Mouse (Mus musculus) kidney, postnatal 0 days (tissue): ENCODE measurements around the gene Lrrk2. TPM values are rescaled to one million over a fixed set of nuclear protein-coding genes. Genes with fewer than 3 reads are reported as not detected.

ENCODE experiments used
- ATAC-seq: fragments of 200-750 bp; cut with Nextera tagmentation; replicated peaks from 2 replicates; pipeline ENCODE4 v1.8.0; 2017; ENCODE audit warnings: low read depth, moderate number of reproducible peaks, moderate TSS enrichment, moderate library complexity; ENCODE audit not compliant: low FRiP score
- DNase-seq: peaks from one replicate; pipeline ENCODE4 v3.0.0-alpha.2; 2016; ENCODE audit warnings: low spot score
- H3K27ac ChIP-seq: fragments of 300-500 bp; sonication (generic); 2 replicates; pipeline ENCODE4 v1.5.1; 2014; ENCODE audit warnings: mild to moderate bottlenecking
- H3K27me3 ChIP-seq: fragments of 300-500 bp; sonication (generic); 2 replicates; pipeline ENCODE4 v1.6.1; 2014; ENCODE audit warnings: low read length, mixed read lengths; ENCODE audit not compliant: insufficient read depth
- H3K36me3 ChIP-seq: fragments of 300-500 bp; sonication (generic); 2 replicates; pipeline ENCODE4 v1.6.1; 2014; ENCODE audit warnings: low read length, mixed read lengths; ENCODE audit not compliant: insufficient read depth
- H3K4me1 ChIP-seq: fragments of 300-500 bp; sonication (generic); replicated peaks from 2 replicates; pipeline ENCODE4 v1.6.1; 2014; ENCODE audit warnings: antibody characterized with exemption, low read length, mixed read lengths; ENCODE audit not compliant: insufficient read depth
- H3K4me2 ChIP-seq: fragments of 300-500 bp; sonication (generic); 2 replicates; pipeline ENCODE4 v1.6.1; 2014; ENCODE audit warnings: mild to moderate bottlenecking, low read length, moderate library complexity, mixed read lengths
- H3K4me3 ChIP-seq: fragments of 300-500 bp; sonication (generic); replicated peaks from 2 replicates; pipeline ENCODE4 v1.5.1; 2014; ENCODE audit warnings: low read depth, low read length
- H3K9ac ChIP-seq: fragments of 300-500 bp; sonication (generic); 2 replicates; pipeline ENCODE4 v1.6.1; 2014; ENCODE audit warnings: low read depth, low read length
- H3K9me3 ChIP-seq: fragments of 300-500 bp; sonication (generic); replicated peaks from 2 replicates; pipeline ENCODE4 v1.6.1; 2016; ENCODE audit warnings: low read length, inconsistent platforms, mixed read lengths
- CTCF ChIP-seq: IDR thresholded peaks from 2 replicates; pipeline ENCODE4 v1.5.1; 2016; ENCODE audit warnings: antibody characterized with exemption, low read depth, mild to moderate bottlenecking, moderate library complexity
- WGBS: fragments of 180-500 bp; shearing (Covaris S2); extraction: QIAGEN DNeasy Blood & Tissue Kit; methylation state at CpG from one replicate; pipeline ENCODE4 v1.1.7; 2014; 5-methylcytosine and 5-hydroxymethylcytosine counted together
- polyA plus RNA-seq: library from polyadenylated mRNA; unstranded; fragments of >200 nt; fragmentation: Nextera tagmentation; extraction: Ambion mirVana; gene quantifications from 2 replicates; pipeline ENCODE4 v1.2.1, GENCODE M21; 2015

Lrrk2 gene
- polyA plus RNA-seq, 1 experiment from 2014 or later, result 11.3 TPM

DNA sequence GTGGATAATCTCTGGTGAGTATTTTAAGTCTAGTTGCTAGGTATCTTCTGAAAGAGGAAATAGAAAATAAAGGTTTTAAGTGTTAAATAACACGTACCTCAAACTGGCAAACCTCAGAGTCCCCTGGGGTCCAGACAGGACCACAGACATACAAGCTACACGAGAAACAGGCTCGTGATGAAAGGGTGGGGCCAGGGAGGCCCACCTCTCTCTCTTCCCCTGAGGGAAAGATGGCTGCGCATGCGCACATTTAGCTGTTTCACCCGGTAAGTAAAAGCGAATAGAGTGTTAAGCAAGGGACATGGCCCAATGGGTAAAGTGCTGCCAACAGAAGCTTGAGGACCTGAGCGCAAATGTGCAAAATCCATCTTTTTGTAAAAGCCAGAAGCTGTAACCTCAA is 38.7 kb upstream of the Lrrk2 start:
- no peak overlapping the region for H3K4me3 ChIP-seq
- WGBS, result 69% methylated on average over 8 of the region's 8 CpGs

GRCm38 (mm10) chr15:91641631-91642030 is 31.3 kb upstream of the Lrrk2 start:
- H3K4me2 ChIP-seq, result no peak overlapping the region
- no peak overlapping the region for H3K27ac ChIP-seq
- no peaks in the 10 kb centered on the region for H3K4me1 ChIP-seq
- no peaks in the 10 kb centered on the region for H3K9me3 ChIP-seq
- WGBS, result 90% methylated on average over 3 of the region's 3 CpGs
- H3K4me3 ChIP-seq, result no peak overlapping the region
- no peak for TF ChIP-seq CTCF
- H3K9ac ChIP-seq, result no peak overlapping the region
- H3K27me3 ChIP-seq, result no peaks in the 10 kb centered on the region
- no peak for ATAC-seq
- no peaks in the 10 kb centered on the region for H3K36me3 ChIP-seq
- DNase-seq, result no peak

More for the DNA sequence above, 38.7 kb upstream of the Lrrk2 start:
- Histone ChIP-seq H3K27me3 (no peaks in the 10 kb centered on the region), H3K9ac (no peak overlapping the region), H3K27ac (no peak overlapping the region), H3K4me1 (no peaks in the 10 kb centered on the region), H3K9me3 (no peaks in the 10 kb centered on the region), H3K36me3 (no peaks in the 10 kb centered on the region), H3K4me2 (no peak overlapping the region)
- ATAC-seq (no peak), DNase-seq (no peak)
- TF ChIP-seq CTCF, result no peak

- no peak for TF ChIP-seq CTCF
- Histone ChIP-seq H3K27ac (no peak overlapping the region), H3K27me3 (no peaks in the 10 kb centered on the region), H3K4me2 (no peak overlapping the region), H3K4me3 (no peak overlapping the region), H3K36me3 (no peaks in the 10 kb centered on the region), H3K9me3 (no peaks in the 10 kb centered on the region), H3K4me1 (no peaks in the 10 kb centered on the region), H3K9ac (no peak overlapping the region)
- ATAC-seq, result no peak
- no peak for DNase-seq
- 54% methylated on average over 9 of the region's 9 CpGs for WGBS
These were observed 30.2 kb upstream of the Lrrk2 start for GRCm38 (mm10) chr15:91642682-91643306.

DNA sequence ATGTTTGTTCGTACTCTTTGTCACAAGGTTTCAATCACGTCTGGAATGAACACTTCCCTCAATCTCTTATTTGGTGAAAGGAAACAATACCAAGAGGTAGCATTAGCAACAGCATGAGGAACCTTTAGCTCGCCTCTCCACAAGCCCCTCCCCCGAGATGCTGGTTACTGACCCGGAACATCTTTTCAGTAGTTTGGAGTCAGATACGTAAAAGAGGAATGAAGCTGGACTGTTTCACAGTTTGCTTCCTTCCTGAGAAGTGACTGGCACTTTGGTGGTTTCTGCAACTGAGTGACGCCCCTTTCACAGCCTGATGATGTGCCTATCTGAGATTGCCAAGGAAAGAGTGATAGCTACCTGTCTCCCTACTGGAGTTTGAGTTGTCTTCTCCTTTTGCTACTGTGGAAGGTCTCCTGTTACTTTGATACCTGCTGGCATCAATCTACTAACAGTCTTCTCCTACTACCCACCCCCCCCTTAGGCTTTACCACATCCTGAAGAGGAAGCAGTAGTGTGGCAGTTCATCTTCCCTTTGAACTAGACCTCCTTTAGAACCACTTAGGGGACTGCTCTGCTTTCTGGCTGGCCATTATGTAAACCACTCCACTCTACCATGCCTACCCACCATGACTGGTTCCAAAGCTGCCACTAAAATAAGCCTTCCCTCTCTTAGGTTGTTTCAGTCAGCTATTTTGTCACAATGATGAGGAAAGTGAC is 29.2 kb upstream of the Lrrk2 start:
- Histone ChIP-seq H3K4me3 (no peak overlapping the region), H3K4me1 (no peaks in the 10 kb centered on the region), H3K27ac (no peak overlapping the region), H3K9ac (no peak overlapping the region), H3K9me3 (no peaks in the 10 kb centered on the region), H3K27me3 (no peaks in the 10 kb centered on the region), H3K36me3 (no peaks in the 10 kb centered on the region), H3K4me2 (no peak overlapping the region)
- DNase-seq (no peak), ATAC-seq (no peak)
- 72% methylated on average over 7 of the region's 7 CpGs for WGBS
- no peak for TF ChIP-seq CTCF

DNA sequence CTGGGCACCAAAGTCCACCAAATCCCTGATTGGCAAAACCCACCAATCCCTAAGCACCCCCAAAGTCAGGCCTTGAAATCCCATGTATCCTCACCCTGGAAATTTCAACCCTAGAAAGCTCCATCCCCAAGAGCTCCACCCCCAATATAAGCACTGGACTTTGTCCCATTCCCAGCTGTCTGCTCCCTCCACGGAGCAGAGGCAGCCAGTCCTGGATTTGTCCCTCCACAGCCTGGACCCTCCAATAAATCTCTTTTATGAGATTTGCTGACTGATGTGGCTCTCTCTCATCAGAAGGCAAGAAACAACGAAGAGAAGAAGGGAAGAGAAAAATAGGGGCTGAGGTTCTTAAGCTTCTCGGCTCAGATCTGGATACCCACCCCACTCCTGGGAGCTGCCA is 22.7 kb upstream of the Lrrk2 start:
- 26% methylated on average over 3 of the region's 3 CpGs for WGBS
- no peak overlapping the region for H3K27ac ChIP-seq
- H3K4me2 ChIP-seq, result no peak overlapping the region
- peak; percentile 59 for DNase-seq
- TF ChIP-seq CTCF, result no peak
- no peaks in the 10 kb centered on the region for H3K27me3 ChIP-seq
- H3K9me3 ChIP-seq, result no peaks in the 10 kb centered on the region
- H3K36me3 ChIP-seq, result no peaks in the 10 kb centered on the region
- no peak overlapping the region for H3K9ac ChIP-seq
- no peak overlapping the region for H3K4me3 ChIP-seq
- ATAC-seq, result no peak; the same call in 1 of the 2 replicates
- no peaks in the 10 kb centered on the region for H3K4me1 ChIP-seq

- Histone ChIP-seq H3K9me3 (no peaks in the 10 kb centered on the region), H3K27ac (no peak overlapping the region), H3K4me2 (no peak overlapping the region), H3K4me3 (no peak overlapping the region), H3K27me3 (no peaks in the 10 kb centered on the region), H3K4me1 (no peaks in the 10 kb centered on the region), H3K36me3 (no peaks in the 10 kb centered on the region), H3K9ac (no peak overlapping the region)
- WGBS, result 58% methylated on average over 7 of the region's 7 CpGs
- no peak for TF ChIP-seq CTCF
- DNase-seq (peak; percentile 47), ATAC-seq (no peak)
These were observed 21.5 kb upstream of the Lrrk2 start for GRCm38 (mm10) chr15:91651493-91651892.

DNA sequence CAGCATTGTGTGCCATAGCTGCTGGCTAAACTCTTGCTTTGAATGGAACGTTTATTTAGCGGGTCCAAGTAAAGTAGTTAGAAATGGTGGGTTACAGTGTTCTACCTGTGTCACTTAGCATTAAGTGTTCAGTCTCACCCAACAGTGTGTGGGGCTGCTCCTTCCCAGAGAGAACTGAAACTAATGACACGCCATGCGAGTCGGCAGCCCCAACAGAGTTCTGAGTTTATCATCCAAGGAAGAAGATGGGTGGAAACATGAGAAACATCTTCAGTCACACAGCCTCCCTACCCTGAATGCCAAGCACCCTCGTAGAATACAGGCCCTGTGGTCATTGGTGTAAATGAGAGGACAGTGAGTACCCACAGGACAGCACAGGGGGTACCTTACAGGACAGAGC is 14.7 kb upstream of the Lrrk2 start:
- Histone ChIP-seq H3K9ac (no peak overlapping the region), H3K36me3 (no peaks in the 10 kb centered on the region), H3K27me3 (no peaks in the 10 kb centered on the region), H3K9me3 (no peaks in the 10 kb centered on the region), H3K4me2 (no peak overlapping the region), H3K27ac (no peak overlapping the region), H3K4me1 (no peaks in the 10 kb centered on the region), H3K4me3 (no peak overlapping the region)
- TF ChIP-seq CTCF, result no peak
- DNase-seq, result no peak
- WGBS, result 78% methylated on average over 6 of the region's 6 CpGs
- no peak for ATAC-seq
